Mouse (Mus musculus): ENCODE data around the gene Grin2a. TPM values are rescaled to one million over a fixed set of nuclear protein-coding genes. Genes with fewer than 3 reads are reported as not detected.

Gene Grin2a
- polyA plus RNA-seq, 1 experiment from 2014 or later = not detected

- 71% methylated on average over 3 of the region's 3 CpGs for WGBS (ENCODE audit: insufficient replicate concordance)
- H3K27me3 ChIP-seq (ENCODE audit: insufficient read depth, low read length) = no peaks in the 10 kb centered on the region
- H3K4me1 ChIP-seq (ENCODE audit: insufficient read depth) = no peaks in the 10 kb centered on the region
- H3K4me2 ChIP-seq (ENCODE audit: low read depth, low read length) = no peak overlapping the region
- no peaks in the 10 kb centered on the region for H3K36me3 ChIP-seq (replicated peaks; ENCODE audit: insufficient read depth, low read length)
- no peak overlapping the region for H3K9ac ChIP-seq (replicated peaks)
- H3K4me3 ChIP-seq (ENCODE audit: low read depth, low read length) = no peak overlapping the region
- H3K9me3 ChIP-seq (ENCODE audit: low read length) = no peaks in the 10 kb centered on the region
- TF ChIP-seq CTCF (IDR thresholded peaks at IDR 0.05; ENCODE audit: low read depth) (no peak), EP300 (IDR thresholded peaks at IDR 0.05; ENCODE audit: low read depth) (no peak)
- H3K27ac ChIP-seq (ENCODE audit: low read depth) = no peak overlapping the region
- ATAC-seq (no peak), DNase-seq (no peak)
These were observed 245.7 kb downstream of the Grin2a start for GRCm38 (mm10) chr16:9749661-9750060.

- Histone ChIP-seq H3K36me3 (replicated peaks; ENCODE audit: insufficient read depth, low read length) (no peaks in the 10 kb centered on the region), H3K9ac (replicated peaks) (no peak overlapping the region), H3K27me3 (ENCODE audit: insufficient read depth, low read length) (no peaks in the 10 kb centered on the region), H3K4me2 (ENCODE audit: low read depth, low read length) (no peak overlapping the region), H3K9me3 (ENCODE audit: low read length) (no peaks in the 10 kb centered on the region), H3K4me3 (ENCODE audit: low read depth, low read length) (no peak overlapping the region), H3K4me1 (ENCODE audit: insufficient read depth) (no peaks in the 10 kb centered on the region), H3K27ac (ENCODE audit: low read depth) (no peak overlapping the region)
- DNase-seq (no peak), ATAC-seq (no peak)
- TF ChIP-seq EP300 (IDR thresholded peaks at IDR 0.05; ENCODE audit: low read depth) (no peak), CTCF (IDR thresholded peaks at IDR 0.05; ENCODE audit: low read depth) (no peak)
- WGBS (ENCODE audit: insufficient replicate concordance) = 86% methylated on average over 6 of the region's 6 CpGs
These were observed 252.9 kb downstream of the Grin2a start for GRCm38 (mm10) chr16:9742443-9742842.

GRCm38 (mm10) chr16:9738679-9739078 lies 256.7 kb downstream of the Grin2a start:
- Histone ChIP-seq H3K4me2 (ENCODE audit: low read depth, low read length) (no peak overlapping the region), H3K9ac (replicated peaks) (no peak overlapping the region), H3K27me3 (ENCODE audit: insufficient read depth, low read length) (no peaks in the 10 kb centered on the region), H3K27ac (ENCODE audit: low read depth) (no peak overlapping the region), H3K9me3 (ENCODE audit: low read length) (0 out of 2 replicates have a peak, but pooled peaks cover 2% of the 10 kb centered on the region), H3K4me3 (ENCODE audit: low read depth, low read length) (no peak overlapping the region), H3K4me1 (ENCODE audit: insufficient read depth) (no peaks in the 10 kb centered on the region), H3K36me3 (replicated peaks; ENCODE audit: insufficient read depth, low read length) (no peaks in the 10 kb centered on the region)
- ATAC-seq (no peak), DNase-seq (no peak)
- no peak for TF ChIP-seq EP300 (IDR thresholded peaks at IDR 0.05; ENCODE audit: low read depth)
- TF ChIP-seq CTCF (IDR thresholded peaks at IDR 0.05; ENCODE audit: low read depth) = no peak
- 72% methylated on average over 6 of the region's 6 CpGs for WGBS (ENCODE audit: insufficient replicate concordance)

- no peaks in the 10 kb centered on the region for H3K27me3 ChIP-seq (ENCODE audit: insufficient read depth, low read length)
- H3K4me3 ChIP-seq (ENCODE audit: low read depth, low read length) = no peak overlapping the region
- H3K36me3 ChIP-seq (replicated peaks; ENCODE audit: insufficient read depth, low read length) = no peaks in the 10 kb centered on the region
- H3K4me1 ChIP-seq (ENCODE audit: insufficient read depth) = no peaks in the 10 kb centered on the region
- 34% methylated on average over 2 of the region's 2 CpGs for WGBS (ENCODE audit: insufficient replicate concordance)
- TF ChIP-seq CTCF (IDR thresholded peaks at IDR 0.05; ENCODE audit: low read depth) (peak; percentile 25; the same call in 1 of the 2 replicates), EP300 (IDR thresholded peaks at IDR 0.05; ENCODE audit: low read depth) (no peak)
- H3K9me3 ChIP-seq (ENCODE audit: low read length) = 0 out of 2 replicates have a peak, but pooled peaks cover 5% of the 10 kb centered on the region
- no peak overlapping the region for H3K4me2 ChIP-seq (ENCODE audit: low read depth, low read length)
- no peak overlapping the region for H3K9ac ChIP-seq (replicated peaks)
- DNase-seq (no peak), ATAC-seq (no peak)
- no peak overlapping the region for H3K27ac ChIP-seq (ENCODE audit: low read depth)
These were observed 258.2 kb downstream of the Grin2a start for GRCm38 (mm10) chr16:9737131-9737530.

- H3K4me2 ChIP-seq (ENCODE audit: low read depth, low read length) = no peak overlapping the region
- no peak overlapping the region for H3K9ac ChIP-seq (replicated peaks)
- H3K9me3 ChIP-seq (ENCODE audit: low read length) = 0 out of 2 replicates have a peak, but pooled peaks cover 5% of the 10 kb centered on the region
- 80% methylated on average over 8 of the region's 8 CpGs for WGBS (ENCODE audit: insufficient replicate concordance)
- no peaks in the 10 kb centered on the region for H3K4me1 ChIP-seq (ENCODE audit: insufficient read depth)
- H3K27ac ChIP-seq (ENCODE audit: low read depth) = no peak overlapping the region
- ATAC-seq (no peak), DNase-seq (no peak)
- no peaks in the 10 kb centered on the region for H3K36me3 ChIP-seq (replicated peaks; ENCODE audit: insufficient read depth, low read length)
- no peak for TF ChIP-seq EP300 (IDR thresholded peaks at IDR 0.05; ENCODE audit: low read depth)
- TF ChIP-seq CTCF (IDR thresholded peaks at IDR 0.05; ENCODE audit: low read depth) = no peak
- H3K27me3 ChIP-seq (ENCODE audit: insufficient read depth, low read length) = no peaks in the 10 kb centered on the region
- H3K4me3 ChIP-seq (ENCODE audit: low read depth, low read length) = no peak overlapping the region
These were observed 259.8 kb downstream of the Grin2a start for GRCm38 (mm10) chr16:9735365-9736080.

- no peaks in the 10 kb centered on the region for H3K27me3 ChIP-seq (ENCODE audit: insufficient read depth, low read length)
- no peak overlapping the region for H3K4me2 ChIP-seq (ENCODE audit: low read depth, low read length)
- 90% methylated on average over 5 of the region's 5 CpGs for WGBS (ENCODE audit: insufficient replicate concordance)
- 0 out of 2 replicates have a peak, but pooled peaks cover 3% of the 10 kb centered on the region for H3K9me3 ChIP-seq (ENCODE audit: low read length)
- H3K4me3 ChIP-seq (ENCODE audit: low read depth, low read length) = no peak overlapping the region
- H3K27ac ChIP-seq (ENCODE audit: low read depth) = no peak overlapping the region
- DNase-seq (no peak), ATAC-seq (no peak)
- H3K36me3 ChIP-seq (replicated peaks; ENCODE audit: insufficient read depth, low read length) = no peaks in the 10 kb centered on the region
- TF ChIP-seq EP300 (IDR thresholded peaks at IDR 0.05; ENCODE audit: low read depth) (no peak), CTCF (IDR thresholded peaks at IDR 0.05; ENCODE audit: low read depth) (no peak)
- H3K9ac ChIP-seq (replicated peaks) = no peak overlapping the region
- no peaks in the 10 kb centered on the region for H3K4me1 ChIP-seq (ENCODE audit: insufficient read depth)
These were observed 267.8 kb downstream of the Grin2a start for GRCm38 (mm10) chr16:9727603-9728002.
